Mouse (Mus musculus) embryonic facial prominence, embryonic 10.5 days (tissue): ENCODE measurements around the gene Arfrp1. TPM values are rescaled to one million over a fixed set of nuclear protein-coding genes. Genes with fewer than 3 reads are reported as not detected.

Experiments
- DNase-seq: peaks from one replicate; pipeline ENCODE4 v3.0.0-alpha.2; 2017; ENCODE audit warnings: low spot score
- H3K27ac ChIP-seq: fragments of 300-500 bp; sonication (generic); replicated peaks from 2 replicates; pipeline ENCODE4 v1.5.1; 2016; ENCODE audit warnings: mild to moderate bottlenecking
- H3K27me3 ChIP-seq: fragments of 300-500 bp; sonication (generic); replicated peaks from 2 replicates; pipeline ENCODE4 v1.6.1; 2016; ENCODE audit warnings: low read depth, mild to moderate bottlenecking; ENCODE audit not compliant: poor library complexity, severe bottlenecking
- H3K36me3 ChIP-seq: fragments of 300-500 bp; sonication (generic); replicated peaks from 2 replicates; pipeline ENCODE4 v1.6.1; 2016; ENCODE audit warnings: mild to moderate bottlenecking, moderate library complexity
- H3K4me1 ChIP-seq: fragments of 300-500 bp; sonication (generic); 2 replicates; pipeline ENCODE4 v1.6.1; 2016
- H3K4me3 ChIP-seq: fragments of 300-500 bp; sonication (generic); 2 replicates; pipeline ENCODE4 v1.5.1; 2016; ENCODE audit warnings: mild to moderate bottlenecking, moderate library complexity
- H3K9me3 ChIP-seq: fragments of 300-500 bp; sonication (generic); 2 replicates; pipeline ENCODE4 v1.6.1; 2016; ENCODE audit warnings: mild to moderate bottlenecking
- WGBS: fragments of 180-500 bp; shearing (Covaris S2); methylation state at CpG from one replicate; pipeline ENCODE4 v1.1.7; 2016; 5-methylcytosine and 5-hydroxymethylcytosine counted together
- polyA plus RNA-seq: library from polyadenylated mRNA; unstranded; fragments of >200 nt; fragmentation: Nextera tagmentation; extraction: Ambion mirVana; gene quantifications from 2 replicates; pipeline ENCODE4 v1.2.1, GENCODE M21; 2016

The Arfrp1 gene
- polyA plus RNA-seq, 1 experiment from 2014 or later = 74.4 TPM

GRCm38 (mm10) chr2:181390136-181390870, 25.1 kb upstream of the Arfrp1 start:
- Histone ChIP-seq H3K36me3 (peaks cover 69% of the 10 kb centered on the region), H3K27me3 (no peaks in the 10 kb centered on the region), H3K4me3 (no peak overlapping the region), H3K9me3 (no peaks in the 10 kb centered on the region), H3K4me1 (no peaks in the 10 kb centered on the region; the same call in 1 of the 2 replicates), H3K27ac (no peak overlapping the region)
- WGBS = 77% methylated on average over 4 of the region's 4 CpGs
- DNase-seq = no peak

GRCm38 (mm10) chr2:181386663-181387210, 21.5 kb upstream of the Arfrp1 start:
- Histone ChIP-seq H3K27ac (no peak overlapping the region), H3K27me3 (no peaks in the 10 kb centered on the region), H3K9me3 (no peaks in the 10 kb centered on the region), H3K36me3 (peaks cover 80% of the 10 kb centered on the region), H3K4me3 (no peak overlapping the region), H3K4me1 (no peaks in the 10 kb centered on the region)
- DNase-seq = no peak
- WGBS = 75% methylated on average over 4 of the region's 4 CpGs

GRCm38 (mm10) chr2:181385885-181386284, 20.7 kb upstream of the Arfrp1 start:
- no peak for DNase-seq
- no peaks in the 10 kb centered on the region for H3K27me3 ChIP-seq
- WGBS = 96% methylated on average over 3 of the region's 3 CpGs
- no peaks in the 10 kb centered on the region for H3K4me1 ChIP-seq
- H3K27ac ChIP-seq = no peak overlapping the region
- H3K36me3 ChIP-seq = peaks cover 80% of the 10 kb centered on the region
- no peak overlapping the region for H3K4me3 ChIP-seq
- no peaks in the 10 kb centered on the region for H3K9me3 ChIP-seq

GRCm38 (mm10) chr2:181384919-181385391, 19.8 kb upstream of the Arfrp1 start:
- peaks cover 80% of the 10 kb centered on the region for H3K36me3 ChIP-seq

GRCm38 (mm10) chr2:181384463-181384862, 19.3 kb upstream of the Arfrp1 start:
- Histone ChIP-seq H3K9me3 (no peaks in the 10 kb centered on the region), H3K4me1 (no peaks in the 10 kb centered on the region), H3K4me3 (no peak overlapping the region), H3K36me3 (peaks cover 80% of the 10 kb centered on the region), H3K27ac (0 out of 2 replicates have a peak overlapping the region, but pooled peaks have one; percentile 44), H3K27me3 (no peaks in the 10 kb centered on the region)
- no peak for DNase-seq
- 88% methylated on average over 7 of the region's 7 CpGs for WGBS

More at GRCm38 (mm10) chr2:181384919-181385391, 19.8 kb upstream of the Arfrp1 start:
- peak; percentile 24 for DNase-seq
- 78% methylated on average over 4 of the region's 4 CpGs for WGBS
- Histone ChIP-seq H3K27me3 (no peaks in the 10 kb centered on the region), H3K4me3 (no peak overlapping the region), H3K9me3 (no peaks in the 10 kb centered on the region), H3K4me1 (no peaks in the 10 kb centered on the region), H3K27ac (peak overlapping the region; percentile 44; the same call in 1 of the 2 replicates)

GRCm38 (mm10) chr2:181381631-181382306, 16.6 kb upstream of the Arfrp1 start:
- H3K36me3 ChIP-seq = peaks cover 96% of the 10 kb centered on the region

GRCm38 (mm10) chr2:181381107-181381506, 15.9 kb upstream of the Arfrp1 start:
- H3K36me3 ChIP-seq = peaks cover 89% of the 10 kb centered on the region
- no peak overlapping the region for H3K4me3 ChIP-seq
- H3K27me3 ChIP-seq = no peaks in the 10 kb centered on the region
- DNase-seq = no peak
- 91% methylated on average over 5 of the region's 5 CpGs for WGBS
- H3K4me1 ChIP-seq = no peaks in the 10 kb centered on the region
- H3K9me3 ChIP-seq = no peaks in the 10 kb centered on the region
- no peak overlapping the region for H3K27ac ChIP-seq

More at GRCm38 (mm10) chr2:181381631-181382306, 16.6 kb upstream of the Arfrp1 start:
- no peak for DNase-seq
- Histone ChIP-seq H3K27ac (no peak overlapping the region), H3K4me3 (no peak overlapping the region), H3K9me3 (no peaks in the 10 kb centered on the region), H3K27me3 (no peaks in the 10 kb centered on the region), H3K4me1 (no peaks in the 10 kb centered on the region)
- WGBS = 93% methylated on average over 6 of the region's 6 CpGs

- Histone ChIP-seq H3K27ac (no peak overlapping the region), H3K4me3 (no peak overlapping the region), H3K27me3 (no peaks in the 10 kb centered on the region), H3K36me3 (peaks cover 81% of the 10 kb centered on the region), H3K9me3 (no peaks in the 10 kb centered on the region), H3K4me1 (no peaks in the 10 kb centered on the region)
- DNase-seq = no peak
- 88% methylated on average over 5 of the region's 5 CpGs for WGBS
Measured at GRCm38 (mm10) chr2:181380251-181380650, 15.0 kb upstream of the Arfrp1 start.

GRCm38 (mm10) chr2:181379778-181380177, 14.6 kb upstream of the Arfrp1 start, which contains the start of gene Lime1:
Gene Lime1 (plus strand): TSS chr2:181380078.
- no peak for DNase-seq
- no peaks in the 10 kb centered on the region for H3K4me1 ChIP-seq
- H3K4me3 ChIP-seq = no peak within 1 kb of the TSS
- 94% methylated on average over 12 of the region's 12 CpGs for WGBS
- no peaks in the 10 kb centered on the region for H3K9me3 ChIP-seq
- peaks cover 77% of the 10 kb centered on the region for H3K36me3 ChIP-seq
- H3K27ac ChIP-seq = no peak within 1 kb of the TSS
- no peaks in the 10 kb centered on the region for H3K27me3 ChIP-seq

GRCm38 (mm10) chr2:181378701-181379100, 13.5 kb upstream of the Arfrp1 start:
- Histone ChIP-seq H3K4me1 (no peaks in the 10 kb centered on the region), H3K27me3 (no peaks in the 10 kb centered on the region), H3K4me3 (no peak overlapping the region), H3K27ac (no peak overlapping the region), H3K36me3 (peaks cover 66% of the 10 kb centered on the region), H3K9me3 (no peaks in the 10 kb centered on the region)
- WGBS = 88% methylated on average over 5 of the region's 5 CpGs
- no peak for DNase-seq

- WGBS = 85% methylated on average over 2 of the region's 2 CpGs
- DNase-seq = no peak
- H3K27me3 ChIP-seq = no peaks in the 10 kb centered on the region
- H3K4me3 ChIP-seq = no peak overlapping the region
- H3K4me1 ChIP-seq = no peaks in the 10 kb centered on the region
- no peaks in the 10 kb centered on the region for H3K9me3 ChIP-seq
- peaks cover 51% of the 10 kb centered on the region for H3K36me3 ChIP-seq
- no peak overlapping the region for H3K27ac ChIP-seq
Measured at GRCm38 (mm10) chr2:181377230-181377629, 12.0 kb upstream of the Arfrp1 start.

GRCm38 (mm10) chr2:181375787-181376186, 10.6 kb upstream of the Arfrp1 start:
- Histone ChIP-seq H3K9me3 (no peaks in the 10 kb centered on the region), H3K36me3 (peaks cover 50% of the 10 kb centered on the region), H3K27me3 (no peaks in the 10 kb centered on the region), H3K27ac (no peak overlapping the region), H3K4me3 (no peak overlapping the region), H3K4me1 (no peaks in the 10 kb centered on the region)
- 92% methylated on average over 2 of the region's 2 CpGs for WGBS
- DNase-seq = no peak
